Mouse (Mus musculus): Measurements from ENCODE around the gene Apeh. TPM values are rescaled to one million over a fixed set of nuclear protein-coding genes. Genes with fewer than 3 reads are reported as not detected.

Apeh gene
- total and polyA plus RNA-seq, 2 experiments from 2014 or later: 38.3 to 45.1 TPM

DNA sequence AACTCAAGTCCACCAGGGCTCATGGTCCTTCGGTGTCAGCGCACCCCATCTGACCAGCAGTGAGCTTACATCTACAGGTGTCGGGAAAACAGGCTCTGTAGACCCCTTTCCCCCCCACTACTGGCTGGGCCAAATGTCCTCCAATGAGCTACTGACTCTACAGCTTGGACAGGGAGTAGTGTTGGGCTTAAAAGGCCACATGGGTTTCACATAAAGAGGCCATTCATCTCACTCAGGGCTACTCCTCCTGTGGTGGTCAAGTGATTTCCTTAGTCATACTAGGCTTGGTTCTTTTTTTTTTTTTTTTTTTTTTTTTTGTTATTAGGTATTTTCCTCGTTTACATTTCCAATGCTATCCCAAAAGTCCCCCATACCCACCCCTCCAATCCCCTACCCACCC lies 29.5 kb upstream of the Apeh start:
- no peak for TF ChIP-seq CTCF (IDR thresholded peaks at IDR 0.05)
- H3K9ac ChIP-seq (replicated peaks; ENCODE audit: low read length, poor library complexity, severe bottlenecking): no peak overlapping the region
- no peak overlapping the region for H3K27ac ChIP-seq (ENCODE audit: low read depth, low read length)
- H3K4me2 ChIP-seq (ENCODE audit: low read depth, low read length, poor library complexity, severe bottlenecking): no peak overlapping the region
- no peaks in the 10 kb centered on the region for H3K4me1 ChIP-seq (ENCODE audit: insufficient read depth, low read length)
- H3K4me3 ChIP-seq (ENCODE audit: low read depth, low read length): no peak overlapping the region
- peaks cover 29% of the 10 kb centered on the region for H3K36me3 ChIP-seq (ENCODE audit: insufficient read depth, low read length)
- ATAC-seq (ENCODE audit: low FRiP score) (no peak), DNase-seq (ENCODE audit: low spot score) (no peak)
- 86% methylated on average over 4 of the region's 4 CpGs for WGBS
- no peaks in the 10 kb centered on the region for H3K27me3 ChIP-seq (ENCODE audit: insufficient read depth, low read length)
- no peaks in the 10 kb centered on the region for H3K9me3 ChIP-seq (ENCODE audit: low read length)

DNA sequence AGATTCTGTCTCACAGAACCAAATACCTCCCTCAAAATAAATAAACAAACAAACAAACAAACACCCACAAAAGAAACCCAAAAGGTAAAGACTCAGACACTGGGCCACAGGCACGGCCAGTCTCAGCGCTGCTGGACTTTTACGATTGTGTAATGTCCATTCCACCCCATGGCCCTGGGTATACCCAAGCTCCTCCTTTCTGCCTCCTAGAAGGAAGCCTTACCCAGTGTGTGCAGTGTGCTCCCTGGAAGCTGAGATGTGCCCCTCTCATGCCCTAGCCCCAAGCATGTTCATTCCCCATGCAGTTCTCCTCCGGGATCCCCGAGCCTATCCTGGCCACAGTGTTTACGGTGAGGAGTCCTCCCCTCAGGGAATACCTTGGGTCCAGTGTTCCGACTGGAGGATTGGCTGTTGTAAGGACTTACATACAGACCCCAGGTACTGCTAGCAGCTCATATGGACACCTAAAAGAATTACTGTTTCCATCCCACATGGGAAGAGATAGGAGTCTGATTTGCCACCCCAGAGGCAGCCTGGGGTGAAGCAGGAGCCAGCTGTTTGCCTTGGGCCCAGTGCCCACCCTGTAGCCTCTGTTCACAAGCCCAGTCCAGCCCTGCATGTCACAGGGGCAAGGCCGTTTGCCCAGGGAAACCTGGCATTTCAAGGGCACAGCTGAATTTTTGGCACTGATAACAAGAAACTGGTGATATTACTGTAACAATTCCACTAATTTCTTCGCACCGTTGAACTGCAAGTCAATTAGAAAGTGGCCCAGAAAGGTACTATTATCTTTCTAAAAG lies 27.0 kb upstream of the Apeh start:
- H3K9me3 ChIP-seq (ENCODE audit: low read length): no peaks in the 10 kb centered on the region
- DNase-seq (ENCODE audit: low spot score): no peak
- no peak for TF ChIP-seq CTCF (IDR thresholded peaks at IDR 0.05)
- no peaks in the 10 kb centered on the region for H3K4me1 ChIP-seq (ENCODE audit: insufficient read depth, low read length)
- no peak overlapping the region for H3K4me3 ChIP-seq (ENCODE audit: low read depth, low read length)
- H3K36me3 ChIP-seq (ENCODE audit: insufficient read depth, low read length): peaks cover 30% of the 10 kb centered on the region
- no peak overlapping the region for H3K9ac ChIP-seq (replicated peaks; ENCODE audit: low read length, poor library complexity, severe bottlenecking)
- WGBS: 89% methylated on average over 10 of the region's 10 CpGs
- H3K27me3 ChIP-seq (ENCODE audit: insufficient read depth, low read length): no peaks in the 10 kb centered on the region
- ATAC-seq (ENCODE audit: low FRiP score): no peak
- H3K4me2 ChIP-seq (ENCODE audit: low read depth, low read length, poor library complexity, severe bottlenecking): no peak overlapping the region
- no peak overlapping the region for H3K27ac ChIP-seq (ENCODE audit: low read depth, low read length)

DNA sequence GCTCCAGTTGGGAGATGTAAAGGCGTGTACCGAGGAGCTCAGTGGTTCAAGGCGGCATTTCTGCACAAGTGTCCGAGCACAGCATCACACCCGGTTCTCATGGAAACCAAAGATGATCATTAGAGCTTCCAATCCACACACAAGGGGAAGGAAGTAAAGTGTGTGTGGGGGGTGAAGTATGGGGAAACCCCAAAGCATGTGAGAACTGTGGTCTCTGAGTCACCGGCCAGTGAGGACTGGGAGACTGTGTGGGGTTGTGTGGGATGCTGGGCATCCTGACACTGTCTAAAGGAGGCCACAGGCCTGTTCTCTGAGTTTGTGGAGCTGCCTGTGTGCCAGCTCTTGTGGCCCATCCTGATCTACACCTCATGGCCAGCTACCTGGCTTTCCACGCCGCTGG lies 26.3 kb upstream of the Apeh start:
- WGBS: 94% methylated on average over 8 of the region's 8 CpGs

GRCm38 (mm10) chr9:108119891-108120411 lies 25.5 kb upstream of the Apeh start:
- DNase-seq (ENCODE audit: low spot score): peak; percentile 17

More for the DNA sequence above, 26.3 kb upstream of the Apeh start:
- DNase-seq (ENCODE audit: low spot score) (no peak), ATAC-seq (ENCODE audit: low FRiP score) (no peak)
- Histone ChIP-seq H3K4me2 (ENCODE audit: low read depth, low read length, poor library complexity, severe bottlenecking) (no peak overlapping the region), H3K4me1 (ENCODE audit: insufficient read depth, low read length) (no peaks in the 10 kb centered on the region), H3K9ac (replicated peaks; ENCODE audit: low read length, poor library complexity, severe bottlenecking) (no peak overlapping the region), H3K9me3 (ENCODE audit: low read length) (no peaks in the 10 kb centered on the region), H3K27me3 (ENCODE audit: insufficient read depth, low read length) (no peaks in the 10 kb centered on the region), H3K36me3 (ENCODE audit: insufficient read depth, low read length) (peaks cover 30% of the 10 kb centered on the region), H3K27ac (ENCODE audit: low read depth, low read length) (no peak overlapping the region), H3K4me3 (ENCODE audit: low read depth, low read length) (no peak overlapping the region)
- no peak for TF ChIP-seq CTCF (IDR thresholded peaks at IDR 0.05)

DNA sequence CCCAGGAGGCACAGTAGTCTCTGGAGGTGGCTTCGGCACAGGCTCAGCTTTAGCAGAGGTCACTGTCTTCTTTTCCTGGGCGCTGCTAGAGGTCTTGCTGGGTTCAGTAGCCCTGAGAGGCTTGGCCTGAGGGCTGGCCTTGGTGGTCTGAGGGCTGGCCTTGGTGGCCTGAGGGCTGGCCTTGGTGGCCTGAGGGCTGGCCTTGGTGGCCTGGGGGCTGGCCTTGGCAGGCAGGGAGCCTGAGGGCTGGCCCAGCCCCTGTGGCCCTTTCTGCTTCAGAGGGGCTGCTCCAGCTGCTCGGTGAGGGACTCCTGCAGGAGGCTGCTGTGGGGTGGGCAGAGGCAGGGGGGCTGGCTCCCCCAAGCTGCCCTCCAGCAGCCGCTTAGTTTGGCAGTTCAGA lies 22.7 kb upstream of the Apeh start:
- no peak for TF ChIP-seq CTCF (IDR thresholded peaks at IDR 0.05)
- ATAC-seq (ENCODE audit: low FRiP score): no peak
- Histone ChIP-seq H3K27ac (ENCODE audit: low read depth, low read length) (no peak overlapping the region), H3K9ac (replicated peaks; ENCODE audit: low read length, poor library complexity, severe bottlenecking) (no peak overlapping the region), H3K4me2 (ENCODE audit: low read depth, low read length, poor library complexity, severe bottlenecking) (no peak overlapping the region), H3K4me1 (ENCODE audit: insufficient read depth, low read length) (no peaks in the 10 kb centered on the region), H3K27me3 (ENCODE audit: insufficient read depth, low read length) (no peaks in the 10 kb centered on the region), H3K9me3 (ENCODE audit: low read length) (no peaks in the 10 kb centered on the region), H3K4me3 (ENCODE audit: low read depth, low read length) (no peak overlapping the region), H3K36me3 (ENCODE audit: insufficient read depth, low read length) (peaks cover 47% of the 10 kb centered on the region)
- DNase-seq (ENCODE audit: low spot score): no peak
- WGBS: 46% methylated on average over 4 of the region's 4 CpGs

More at GRCm38 (mm10) chr9:108119891-108120411, 25.5 kb upstream of the Apeh start:
- no peak overlapping the region for H3K9ac ChIP-seq (replicated peaks; ENCODE audit: low read length, poor library complexity, severe bottlenecking)
- TF ChIP-seq CTCF (IDR thresholded peaks at IDR 0.05): no peak
- no peak overlapping the region for H3K27ac ChIP-seq (ENCODE audit: low read depth, low read length)
- H3K4me3 ChIP-seq (ENCODE audit: low read depth, low read length): no peak overlapping the region
- ATAC-seq (ENCODE audit: low FRiP score): peak; percentile 38; the same call in 1 of the 2 replicates
- no peaks in the 10 kb centered on the region for H3K4me1 ChIP-seq (ENCODE audit: insufficient read depth, low read length)
- no peaks in the 10 kb centered on the region for H3K9me3 ChIP-seq (ENCODE audit: low read length)
- no peaks in the 10 kb centered on the region for H3K27me3 ChIP-seq (ENCODE audit: insufficient read depth, low read length)
- peaks cover 33% of the 10 kb centered on the region for H3K36me3 ChIP-seq (ENCODE audit: insufficient read depth, low read length)
- WGBS: 56% methylated on average over 8 of the region's 11 CpGs
- H3K4me2 ChIP-seq (ENCODE audit: low read depth, low read length, poor library complexity, severe bottlenecking): no peak overlapping the region; the same call in 1 of the 2 replicates

Data from midbrain, postnatal 0 days (tissue).